Mouse (Mus musculus): ENCODE results near the gene Lypd1.
A peak's percentile ranks its signal among the peaks of the same experiment; 100 is the strongest.

The Lypd1 gene

DNA sequence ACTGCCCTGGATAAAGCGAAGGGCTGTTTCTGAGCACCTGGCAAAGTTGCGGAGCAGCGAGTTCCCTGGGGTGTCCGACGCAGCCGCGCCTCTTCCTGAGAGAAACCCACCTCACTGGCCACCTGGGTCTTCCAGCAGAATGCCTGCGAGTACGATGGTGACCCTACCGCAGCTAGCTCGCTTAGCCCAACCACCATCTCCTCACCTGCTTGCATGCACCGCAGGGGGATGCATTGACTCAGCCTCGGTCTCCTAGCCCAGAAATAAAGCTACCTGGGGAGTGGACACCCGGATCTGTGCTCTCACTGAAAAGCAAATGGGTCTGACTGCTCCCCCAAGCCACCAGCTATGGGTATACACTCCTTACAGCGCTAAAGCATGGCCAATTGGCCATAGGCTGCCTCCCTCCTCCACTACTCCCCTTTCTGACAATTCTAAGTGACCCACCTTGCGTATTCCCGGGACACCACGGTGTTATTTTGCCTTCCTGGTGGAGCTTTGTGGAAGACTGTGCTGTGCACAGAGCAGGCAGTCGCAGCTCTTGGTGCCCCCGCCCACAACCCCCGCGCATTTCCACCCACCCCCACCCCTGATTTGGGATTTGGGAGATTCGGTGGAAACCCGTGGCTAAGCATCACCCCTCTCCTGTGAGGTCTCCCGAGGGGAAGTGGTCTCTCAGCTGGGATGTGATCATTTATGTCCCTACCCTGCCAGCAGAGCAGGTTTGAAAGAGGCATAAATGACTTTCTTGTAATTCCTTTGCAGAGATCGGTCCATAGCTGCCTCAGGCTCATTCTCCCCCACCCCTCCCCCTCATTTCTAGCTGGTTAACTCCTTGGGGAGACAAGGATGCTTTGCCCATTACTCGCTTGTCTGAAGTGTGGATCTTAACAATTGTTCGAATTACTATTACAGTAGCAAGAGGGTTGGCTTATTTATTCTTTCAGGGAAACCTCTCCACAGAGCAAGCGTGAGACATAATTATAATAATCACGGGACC lies at the start of gene Lypd1:
TSS of gene Lypd1 (minus strand) at position 501 of the 1,000 bp plus-strand sequence.
- DNase-seq = no peak

DNA sequence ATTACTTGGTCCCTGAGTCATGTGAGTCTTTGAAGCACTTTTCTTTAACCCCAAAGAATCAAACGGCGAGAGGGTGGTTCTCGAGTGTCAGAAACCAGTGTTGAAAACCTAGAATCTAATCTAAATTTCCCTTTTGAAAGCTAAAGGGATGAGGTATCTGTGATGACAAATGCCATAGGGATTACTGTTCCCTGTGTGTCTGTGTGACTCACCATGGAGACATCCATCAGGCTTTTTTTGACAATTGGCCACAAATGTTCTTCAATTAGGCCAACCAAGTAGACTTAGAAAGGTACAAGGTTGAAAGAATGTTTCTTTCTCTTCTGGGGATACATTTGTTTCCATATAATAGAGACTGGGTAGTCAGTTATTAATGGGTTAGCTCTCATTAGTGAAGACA lies 38.1 kb upstream of the Lypd1 start:
- DNase-seq = no peak

DNA sequence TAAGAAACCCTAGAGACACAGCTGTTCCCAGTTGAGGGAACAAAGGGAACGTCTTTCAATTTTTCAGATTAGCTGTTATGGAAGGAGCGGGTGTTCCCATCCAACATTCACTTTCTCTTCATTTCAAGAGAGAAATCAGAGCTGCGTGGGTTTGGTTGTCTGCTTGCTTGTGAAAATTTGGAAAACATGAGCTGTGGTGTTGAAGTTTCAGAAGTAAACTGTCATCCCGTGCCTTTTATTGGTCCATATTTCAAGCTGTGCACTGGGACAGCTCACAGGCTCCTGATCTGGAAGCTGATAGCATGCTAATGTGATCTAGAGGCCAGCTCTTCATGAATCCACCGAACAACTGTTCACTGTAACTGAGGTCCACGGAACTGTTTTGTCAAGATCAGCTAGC lies 36.2 kb upstream of the Lypd1 start:
- DNase-seq = no peak

DNA sequence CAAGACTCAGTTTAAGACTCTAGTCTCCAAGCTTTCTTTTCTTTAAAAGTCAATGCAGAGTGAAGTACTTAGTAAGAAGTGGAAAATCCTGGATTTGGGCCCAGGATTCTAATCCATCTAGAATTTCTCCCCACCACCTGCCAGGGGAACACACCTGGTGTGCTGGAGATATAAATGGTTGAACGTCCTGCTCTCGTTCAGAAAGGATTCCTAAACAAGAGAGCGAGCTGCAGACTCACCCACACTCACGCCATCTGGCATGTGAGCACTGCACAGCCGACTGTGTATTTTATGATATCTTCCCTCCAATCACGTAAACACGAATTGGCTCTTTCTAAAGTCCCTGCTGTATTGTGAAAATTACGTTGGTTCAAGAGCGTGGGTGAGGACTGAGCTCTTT lies 32.2 kb upstream of the Lypd1 start:
- no peak for DNase-seq

DNA sequence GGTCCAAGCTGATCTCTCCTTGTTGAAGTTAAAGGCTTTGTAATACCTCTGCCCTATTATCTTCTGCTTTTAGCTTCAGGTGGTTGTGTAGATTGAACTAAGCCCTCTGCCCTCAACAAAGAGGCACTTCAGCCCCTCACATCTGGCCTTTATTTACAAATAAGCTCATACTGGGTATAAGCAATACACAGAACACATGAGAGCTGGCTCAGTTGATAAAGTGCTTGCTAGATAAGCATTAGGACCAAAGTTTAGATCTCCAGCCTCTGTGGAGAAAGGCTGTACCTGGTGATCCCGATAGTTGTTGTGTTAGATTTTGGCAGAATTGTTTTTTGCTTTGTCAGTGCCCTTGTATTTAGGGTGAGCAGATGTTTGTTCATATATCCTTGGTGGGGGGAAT lies 30.4 kb upstream of the Lypd1 start:
- no peak for DNase-seq

DNA sequence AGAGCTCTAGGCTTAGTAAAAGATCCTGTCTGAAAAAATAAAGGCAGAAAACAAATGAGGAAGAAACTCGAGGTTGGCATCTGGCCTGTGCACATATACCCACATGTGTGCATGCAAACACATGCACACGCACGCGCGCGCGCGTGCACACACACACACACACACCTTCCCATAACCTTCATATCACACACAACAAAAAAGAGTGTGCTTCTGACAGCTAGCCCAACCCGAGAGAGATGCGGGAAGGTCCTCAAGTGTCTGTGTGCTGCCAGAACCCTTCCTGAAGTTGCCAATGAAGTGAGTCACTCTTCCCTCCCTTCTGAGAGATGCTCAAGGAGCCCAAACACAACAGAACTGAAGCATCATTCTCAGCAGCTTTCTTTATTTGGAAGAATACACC lies 12.6 kb upstream of the Lypd1 start:
- no peak for DNase-seq

DNA sequence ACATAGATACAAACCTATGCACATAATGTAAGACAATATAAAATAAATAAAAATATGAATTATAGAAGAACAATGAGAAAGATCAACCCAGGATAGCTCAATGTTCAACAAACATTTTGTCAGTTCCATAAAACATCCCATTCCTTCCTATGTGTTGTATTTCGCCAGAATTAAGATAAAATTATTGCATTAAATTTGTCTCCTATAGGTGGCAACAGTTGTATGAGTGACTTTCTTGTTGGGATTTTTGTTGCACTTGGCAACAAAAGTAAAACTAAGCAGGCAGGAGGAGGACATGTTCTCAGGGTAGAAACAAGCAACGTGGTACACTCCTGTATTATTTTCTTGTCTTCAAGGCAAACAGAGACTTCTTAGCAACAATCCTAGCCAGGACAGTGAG lies 10.2 kb upstream of the Lypd1 start:
- no peak for DNase-seq

DNA sequence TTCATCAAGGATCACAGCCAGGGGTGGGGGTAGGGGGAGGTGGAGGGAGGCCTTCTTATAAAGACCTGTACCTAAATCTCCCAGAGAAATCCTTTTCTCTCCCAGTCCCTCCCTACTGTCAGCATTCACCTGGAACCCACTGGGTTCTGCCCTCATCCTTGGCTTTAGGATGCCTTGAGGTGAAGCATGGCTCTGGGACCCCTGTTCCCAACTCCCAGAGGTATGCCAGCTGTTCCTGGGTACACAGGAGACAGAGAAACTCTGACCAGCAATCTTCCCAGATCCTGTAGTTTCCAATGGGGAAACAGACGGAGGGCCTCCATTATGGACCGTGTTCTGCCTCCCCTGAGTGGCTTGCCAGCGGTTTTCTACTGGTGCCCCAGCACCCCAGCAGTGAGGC lies 7.8 kb upstream of the Lypd1 start:
- DNase-seq = no peak

DNA sequence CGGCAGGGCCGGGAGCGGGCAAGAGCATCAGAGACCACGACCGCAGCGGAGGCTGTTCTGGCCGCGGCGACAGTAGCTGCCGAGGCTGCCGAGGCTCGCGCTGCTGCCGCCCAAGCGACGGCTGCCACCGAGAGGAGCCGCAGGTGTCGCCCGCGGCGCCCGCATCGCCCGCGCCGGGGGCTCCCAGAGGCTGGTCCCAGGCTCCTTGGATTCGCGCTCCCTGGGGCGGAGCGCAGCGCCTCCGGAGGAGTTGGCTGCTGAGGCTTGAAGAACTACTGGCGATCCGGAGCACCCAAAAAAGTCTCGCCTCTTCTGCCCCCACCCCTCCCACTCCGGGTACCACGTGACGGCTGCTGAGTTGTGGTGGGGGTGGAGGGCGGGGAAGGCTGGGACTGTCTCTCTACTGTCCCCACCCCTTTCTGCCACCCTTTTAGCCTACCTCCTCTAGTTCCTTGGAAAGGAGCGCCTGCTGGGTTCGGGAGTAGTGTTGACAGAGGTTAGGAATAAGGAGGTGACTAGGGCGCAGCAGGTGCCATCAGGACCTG lies 928 bp downstream of the Lypd1 start:
- peak; percentile 9 for DNase-seq

DNA sequence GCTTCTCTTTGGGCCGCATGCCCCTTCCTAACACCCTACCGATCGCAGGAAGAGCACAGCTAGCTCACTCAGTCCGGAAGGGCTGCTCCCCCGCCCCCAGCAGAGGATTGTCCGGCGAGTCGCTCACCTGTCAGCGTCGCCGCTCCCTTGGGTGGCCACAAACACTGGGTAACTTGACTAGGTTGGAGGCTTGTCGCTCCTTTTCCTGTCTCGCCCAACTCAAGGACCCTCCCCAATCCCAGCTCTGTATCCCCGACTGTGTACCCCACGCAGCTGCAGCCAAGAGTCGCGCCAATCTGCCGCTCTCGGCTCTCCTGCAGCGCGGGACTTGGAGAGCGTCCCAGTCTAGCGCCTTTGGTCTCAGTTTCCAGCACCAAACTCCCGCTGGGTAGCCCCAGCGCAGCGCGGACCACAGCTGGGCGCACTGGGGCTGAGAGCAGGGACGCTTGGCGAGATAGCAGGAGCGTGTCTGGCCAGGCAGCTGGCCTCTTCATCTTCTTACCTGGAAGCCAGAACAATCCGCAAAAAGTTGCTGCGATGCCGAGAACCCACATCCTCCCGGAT lies 1.5 kb downstream of the Lypd1 start:
- peak; percentile 6 for DNase-seq

DNA sequence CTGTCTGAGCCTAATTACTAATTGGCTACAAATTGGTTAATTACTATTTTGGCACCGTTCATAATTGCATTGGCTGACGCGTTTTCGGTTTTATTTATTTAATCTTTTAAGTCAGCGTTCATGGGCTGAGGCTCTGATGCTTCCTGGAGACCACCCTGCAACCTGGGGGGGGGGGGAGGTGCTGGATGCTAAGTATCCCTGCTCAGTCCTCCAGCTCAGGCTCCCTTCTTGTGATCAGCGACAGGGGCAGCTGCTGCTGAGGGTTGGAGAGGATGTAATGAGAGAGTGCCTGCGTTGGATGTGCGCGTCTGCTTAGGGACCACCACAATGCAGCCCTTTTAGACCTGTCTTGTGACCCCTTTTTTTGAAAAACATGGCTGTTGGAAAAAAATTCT lies 2.0 kb downstream of the Lypd1 start:
- no peak for DNase-seq

DNA sequence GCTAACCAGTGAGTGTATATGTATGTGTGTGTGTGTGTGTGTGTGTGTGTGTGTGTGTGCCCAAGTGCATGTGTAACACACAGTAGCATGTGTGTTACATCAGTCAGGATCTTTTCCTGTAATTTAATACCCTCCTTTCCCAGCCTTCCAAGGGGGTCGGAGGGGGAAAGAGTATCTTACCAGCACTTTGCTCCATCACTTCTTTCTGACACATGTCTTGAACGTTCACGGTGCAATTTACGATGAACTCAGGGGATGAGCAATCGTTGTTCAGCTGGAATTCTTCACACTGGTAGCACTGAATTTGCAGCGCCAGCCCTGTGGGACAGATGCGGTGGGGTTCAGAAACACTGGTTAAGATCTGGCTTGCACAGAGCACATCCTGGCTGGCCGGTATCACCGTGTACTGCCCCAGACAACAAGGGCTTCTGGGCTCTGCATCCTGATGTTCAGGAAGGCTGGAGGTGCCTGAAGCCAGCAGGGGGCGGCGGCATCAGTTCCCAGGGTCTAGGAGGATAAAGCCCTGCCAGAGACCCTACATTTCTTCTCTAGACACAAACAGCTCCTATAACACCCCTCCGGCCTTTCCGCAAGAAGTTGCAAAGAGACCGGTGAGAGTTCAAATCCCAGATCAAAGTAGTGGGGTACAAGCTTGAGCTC lies 2.6 kb downstream of the Lypd1 start:
- DNase-seq = peak; percentile 27

DNA sequence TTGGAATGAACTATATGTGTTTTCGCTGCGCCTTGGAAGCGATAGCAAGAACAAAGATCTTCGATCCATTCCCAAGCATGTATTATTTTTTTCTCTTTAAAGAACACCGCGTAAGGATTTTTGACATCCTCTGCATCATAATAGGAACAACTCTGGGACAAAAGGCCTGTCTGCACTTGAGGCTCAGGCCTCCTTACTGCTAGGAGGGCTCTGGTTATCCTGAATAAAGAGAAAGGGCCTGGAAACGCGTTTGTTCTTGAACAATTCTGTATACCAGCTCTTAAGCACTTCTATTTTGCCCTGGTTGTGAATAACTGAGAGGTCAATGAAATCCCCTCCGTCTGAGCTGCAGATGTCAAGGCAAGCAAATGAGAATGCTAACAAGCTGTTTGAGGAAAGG lies 19.7 kb downstream of the Lypd1 start:
- DNase-seq = no peak

DNA sequence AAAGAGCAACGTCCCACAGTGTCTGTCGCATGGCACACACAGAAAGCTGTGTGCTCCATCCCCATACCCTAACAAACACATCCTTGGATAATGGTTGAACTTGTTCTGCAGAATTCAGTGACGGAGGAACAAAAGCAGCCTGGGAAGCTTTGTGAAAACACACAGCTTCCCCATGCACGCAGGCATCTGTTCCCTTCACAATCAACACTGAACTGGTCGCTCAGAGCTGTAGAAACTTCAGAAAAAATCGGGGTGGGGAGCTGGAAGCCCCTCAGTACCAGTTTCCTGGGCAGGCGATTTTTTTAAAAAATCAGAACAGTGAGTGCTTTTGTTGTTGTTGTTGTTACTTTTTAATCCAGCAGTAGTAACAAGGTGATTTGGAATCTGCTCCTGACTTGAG lies 42.8 kb downstream of the Lypd1 start:
- DNase-seq = no peak

DNA sequence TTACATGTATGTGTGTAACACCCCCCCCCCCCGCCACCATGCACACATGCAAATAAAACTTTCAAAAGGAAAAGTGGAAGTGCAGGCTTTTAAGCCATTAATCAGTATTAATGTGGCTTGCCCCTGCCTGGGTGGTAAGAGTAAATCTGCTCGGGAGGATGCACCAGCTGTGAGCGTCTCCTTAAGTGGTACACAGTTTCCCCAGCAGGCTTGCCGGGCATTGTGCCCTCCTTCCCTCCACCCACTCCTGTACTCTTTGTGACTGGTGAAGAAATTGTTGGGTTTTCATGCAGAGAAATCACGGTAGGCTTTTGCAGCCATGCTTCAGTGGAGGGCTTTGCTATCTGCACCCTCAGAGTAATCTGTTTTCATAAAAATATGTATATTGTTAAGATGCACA lies 54.3 kb downstream of the Lypd1 start:
- no peak for DNase-seq

DNA sequence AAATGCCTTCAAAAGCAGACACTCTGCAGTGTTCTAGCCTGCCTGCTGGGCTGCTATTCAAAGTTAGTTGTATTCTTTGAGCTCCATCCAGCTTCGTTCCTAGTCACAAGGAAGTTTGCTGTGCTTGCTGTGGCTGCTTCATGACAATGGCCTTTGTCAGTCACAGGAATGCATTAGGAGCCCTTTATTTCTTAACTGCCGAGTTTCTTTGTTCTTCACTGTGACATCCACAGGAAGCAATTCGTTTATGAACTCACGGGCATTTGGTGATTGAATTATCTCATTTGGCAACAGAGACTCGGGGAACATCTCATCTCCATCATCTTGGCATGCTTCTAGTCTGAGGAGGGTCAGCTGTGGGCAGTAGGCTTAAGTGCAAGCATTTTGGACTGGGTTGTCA lies 58.3 kb downstream of the Lypd1 start:
- DNase-seq = no peak

DNA sequence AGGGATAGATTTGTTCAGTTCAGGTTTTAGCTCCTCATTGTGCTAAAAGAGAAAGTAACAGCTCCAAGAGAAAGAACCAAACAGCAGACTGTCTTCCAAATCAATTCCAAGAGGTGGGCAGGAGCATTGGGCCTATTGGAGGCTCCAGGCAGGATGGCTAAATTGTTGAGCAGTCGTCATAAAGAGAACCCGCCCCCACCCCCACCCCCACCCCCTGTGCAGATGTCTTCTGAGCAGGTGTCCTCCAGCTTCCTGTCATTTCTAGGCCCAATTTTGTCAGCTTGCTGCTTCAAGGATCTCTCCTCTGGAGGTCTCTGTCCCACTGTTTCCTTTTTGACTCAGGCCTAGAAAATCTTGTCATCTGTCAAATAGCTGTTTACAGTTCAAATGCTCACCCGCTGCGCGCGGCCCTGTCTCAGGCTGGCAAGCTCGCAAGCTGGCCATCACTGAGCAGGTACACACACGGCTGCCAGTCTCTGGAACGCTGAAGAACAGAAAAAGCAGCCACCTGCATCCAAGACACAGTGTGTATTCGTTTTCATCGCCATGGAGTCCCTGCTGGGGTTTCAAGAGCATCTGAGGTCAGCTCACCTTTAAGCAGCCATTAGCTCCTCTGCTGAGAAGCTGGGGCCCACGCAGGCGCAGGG lies 73.0 kb downstream of the Lypd1 start:
- DNase-seq = no peak

DNA sequence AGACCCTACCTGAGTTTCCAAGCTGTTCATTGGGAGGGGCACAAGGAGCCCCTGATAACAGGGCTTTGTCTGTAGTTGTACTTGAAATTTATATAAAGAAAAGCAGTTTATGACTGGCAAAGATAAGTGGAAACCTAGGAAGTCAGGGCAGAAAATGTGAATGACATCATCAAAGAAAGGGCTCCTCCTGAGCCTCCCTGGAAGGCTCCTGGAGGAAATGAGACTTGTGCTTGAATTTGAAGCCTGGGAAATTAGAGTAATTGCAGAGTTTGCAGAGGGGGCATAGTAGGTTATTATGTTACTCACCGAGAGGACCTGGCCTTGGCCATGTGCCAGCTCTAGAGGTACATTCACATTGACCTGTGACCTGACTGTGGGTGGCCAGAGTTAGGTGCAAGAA lies 75.4 kb downstream of the Lypd1 start:
- peak; percentile 41 for DNase-seq

DNA sequence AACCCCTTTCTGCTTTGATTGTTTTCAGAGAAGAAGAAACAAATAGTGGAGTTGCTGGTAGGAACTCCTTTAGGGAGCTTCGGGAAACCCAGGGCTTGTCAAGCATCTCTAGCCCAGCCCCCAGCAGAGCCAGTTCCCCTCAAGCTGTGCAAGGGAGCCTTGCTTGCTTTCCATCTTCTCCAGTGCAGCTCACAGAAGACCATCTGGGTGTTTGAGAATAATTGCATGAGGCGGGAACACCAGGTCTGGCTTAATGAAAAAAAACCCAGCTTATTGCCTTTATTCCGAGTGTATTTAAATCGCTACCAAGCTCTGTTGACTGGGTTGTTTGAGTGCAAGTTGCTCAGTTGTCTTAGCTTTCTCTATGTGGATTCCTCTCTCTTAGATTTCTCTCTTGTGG lies 89.3 kb downstream of the Lypd1 start:
- DNase-seq = no peak

DNA sequence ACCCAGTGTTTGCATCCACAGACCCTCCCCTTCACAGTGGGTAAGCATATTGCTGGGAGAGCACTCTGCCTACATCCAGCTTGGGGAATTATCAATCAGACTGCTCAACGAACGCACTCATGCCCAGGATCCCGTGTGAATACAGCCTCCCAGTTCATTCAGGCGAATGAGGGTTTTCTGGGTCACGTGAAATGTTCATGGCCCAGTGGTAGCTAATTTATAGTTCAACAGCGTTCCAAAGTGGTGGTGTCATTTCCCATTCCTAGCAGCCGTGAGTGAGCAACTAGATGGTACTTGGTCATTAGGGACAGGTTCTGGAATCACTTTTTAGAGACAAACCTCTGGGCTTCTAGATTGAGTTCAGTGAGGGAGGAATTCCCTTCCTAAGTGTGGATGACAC lies 91.8 kb downstream of the Lypd1 start:
- no peak for DNase-seq

Data from liver (tissue).